Comparison of ENCODE assay signal across 7 mouse cellular contexts in genomic region chr4:102228953-102229586, GRCm38 (mm10).
DNase-seq lines count a peak whose midpoint lies in the region; ATAC-seq and TF ChIP-seq lines count a peak whose summit lies in the region.

No protein-coding gene starts in this region.

- no peak overlapping the region for H3K4me3 ChIP-seq in midbrain, embryonic 10.5 days
- no peak overlapping the region for H3K4me3 ChIP-seq in midbrain, embryonic 13.5 days (replicated peaks)
- H3K4me3 ChIP-seq in lung, adult 2 months (replicated peaks; ENCODE audit: extremely low read depth, low read depth, low read length): no peak overlapping the region

- no peaks in the 10 kb centered on the region for H3K36me3 ChIP-seq in midbrain, embryonic 10.5 days
- no peaks in the 10 kb centered on the region for H3K36me3 ChIP-seq in midbrain, embryonic 13.5 days

- TF ChIP-seq POLR2A in lung, adult 2 months (IDR thresholded peaks at IDR 0.05; ENCODE audit: borderline replicate concordance, extremely low read depth, low read depth, low read length): no peak

- TF ChIP-seq CTCF in lung, adult 2 months (IDR thresholded peaks at IDR 0.05; ENCODE audit: insufficient read depth, low read length): peak; percentile 13; the same call in 1 of the 2 replicates

- DNase-seq in midbrain, embryonic 10.5 days (ENCODE audit: low spot score): peak; percentile 36
- DNase-seq in adrenal gland, postnatal 10 days: peak; percentile 51
- peak; percentile 55 to 57 for DNase-seq in cerebellum, postnatal 36 days
- peak; percentile 23 to 27 for DNase-seq in heart, postnatal 36 days
- no peak for DNase-seq in lung, adult 2 months
- DNase-seq in skeletal muscle tissue, adult 2 months (ENCODE audit: low read depth, low spot score): peak; percentile 2

- ATAC-seq in midbrain, embryonic 13.5 days: no peak

- H3K4me2 ChIP-seq in midbrain, embryonic 13.5 days (replicated peaks): no peak overlapping the region

- H3K4me1 ChIP-seq in midbrain, embryonic 10.5 days: peaks cover 3% of the 10 kb centered on the region; the same call in 1 of the 2 replicates
- peaks cover 3% of the 10 kb centered on the region; the same call in 1 of the 2 replicates for H3K4me1 ChIP-seq in midbrain, embryonic 13.5 days (replicated peaks)
- H3K4me1 ChIP-seq in lung, adult 2 months (ENCODE audit: control insufficient read depth, insufficient read depth, low read length): no peaks in the 10 kb centered on the region

- no peak overlapping the region for H3K27ac ChIP-seq in midbrain, embryonic 10.5 days (replicated peaks)
- no peak overlapping the region for H3K27ac ChIP-seq in midbrain, embryonic 13.5 days

- H3K27me3 ChIP-seq in midbrain, embryonic 10.5 days (ENCODE audit: low read depth, poor library complexity, severe bottlenecking): no peaks in the 10 kb centered on the region
- no peaks in the 10 kb centered on the region for H3K27me3 ChIP-seq in midbrain, embryonic 13.5 days

- no peaks in the 10 kb centered on the region for H3K9me3 ChIP-seq in midbrain, embryonic 10.5 days (replicated peaks)
- H3K9me3 ChIP-seq in midbrain, embryonic 13.5 days: no peaks in the 10 kb centered on the region

- intact Hi-C loops in heart, postnatal 36 days (cut with DNase I): loop anchor here (1.0 to 5.0 kb wide), 3 partner anchors 252 to 918 kb away; no protein-coding TSS in a partner anchor

- H3K9ac ChIP-seq in midbrain, embryonic 13.5 days (replicated peaks): no peak overlapping the region

- WGBS in midbrain, embryonic 10.5 days: 61% methylated on average over 7 of the region's 7 CpGs
- WGBS in midbrain, embryonic 13.5 days: 55% methylated on average over 7 of the region's 7 CpGs
- WGBS in lung, adult 2 months: 47% methylated on average over 7 of the region's 7 CpGs
